Mouse (Mus musculus) MEL (cell line): ENCODE measurements around the gene Slco2b1. TPM values are rescaled to one million over a fixed set of nuclear protein-coding genes. Genes with fewer than 3 reads are reported as not detected.
A peak's percentile ranks its signal among the peaks of the same experiment; 100 is the strongest.

Source experiments
- DNase-seq: peaks from one replicate; pipeline ENCODE4 v3.0.0; 2011; ENCODE audit warnings: low read depth, low spot score
- H3K27ac ChIP-seq: 2 replicates; pipeline ENCODE4 v1.5.1; 2012; ENCODE audit warnings: low read depth, mild to moderate bottlenecking, control low read depth, low read length, moderate library complexity; ENCODE audit not compliant: control insufficient read depth
- H3K27me3 ChIP-seq, 2 experiments: fragments of 150-350 bp in 1 of 2; sonication (generic) in 1 of 2; 2 replicates each; pipeline ENCODE4 v1.6.1; 2012; ENCODE audit warnings: low read length in 2 of 2, mild to moderate bottlenecking in 2 of 2, improper control_type of control experiment in 1 of 2, moderate library complexity in 1 of 2; ENCODE audit not compliant: insufficient read depth in 2 of 2, control insufficient read depth in 1 of 2
- H3K36me3 ChIP-seq, 2 experiments: 2 replicates each; pipeline ENCODE4 v1.6.1; 2012 to 2014; ENCODE audit warnings: low read length in 2 of 2, improper control_type of control experiment in 1 of 2, inconsistent platforms in 1 of 2, mild to moderate bottlenecking in 1 of 2; ENCODE audit not compliant: insufficient read depth in 2 of 2, control insufficient read depth in 1 of 2
- H3K4me1 ChIP-seq, 2 experiments: fragments of 150-350 bp in 1 of 2; sonication (generic) in 1 of 2; 2 replicates each; pipeline ENCODE4 v1.6.1; 2012; ENCODE audit warnings: low read length in 2 of 2, improper control_type of control experiment in 1 of 2, mild to moderate bottlenecking in 1 of 2; ENCODE audit not compliant: insufficient read depth in 2 of 2, control insufficient read depth in 1 of 2
- H3K4me3 ChIP-seq, 2 experiments: fragments of 150-350 bp in 1 of 2; sonication (generic) in 1 of 2; 2 replicates each; pipeline ENCODE4 v1.5.1; 2012; ENCODE audit warnings: low read depth in 2 of 2, low read length in 2 of 2, mild to moderate bottlenecking in 2 of 2, moderate library complexity in 2 of 2, control low read depth in 1 of 2, improper control_type of control experiment in 1 of 2; ENCODE audit not compliant: control insufficient read depth in 1 of 2, insufficient read depth in 1 of 2
- H3K79me2 ChIP-seq: 2 replicates; pipeline ENCODE4 v1.6.1; 2012; ENCODE audit warnings: mild to moderate bottlenecking, low read length, moderate library complexity; ENCODE audit not compliant: control insufficient read depth, poor library complexity, insufficient read depth
- H3K9ac ChIP-seq: 2 replicates; pipeline ENCODE4 v1.6.1; 2012; ENCODE audit warnings: low read depth, mild to moderate bottlenecking, control low read depth, low read length, moderate library complexity; ENCODE audit not compliant: control insufficient read depth, poor library complexity, severe bottlenecking
- H3K9me3 ChIP-seq: fragments of 150-350 bp; sonication (generic); replicated peaks from 2 replicates; pipeline ENCODE4 v1.6.1; 2012; ENCODE audit warnings: mild to moderate bottlenecking, low read length, improper control_type of control experiment, moderate library complexity; ENCODE audit not compliant: insufficient read depth
- CHD1 ChIP-seq: IDR thresholded peaks from 2 replicates; pipeline ENCODE4 v1.6.1; 2012; ENCODE audit warnings: low read depth, mild to moderate bottlenecking, inconsistent platforms, low read length, improper control_type of control experiment
- CTCF ChIP-seq, 3 experiments: IDR thresholded peaks in 2 of 3; conservative IDR thresholded peaks in 1 of 3; 2 replicates each; pipeline ENCODE4 v1.5.1; 2011 to 2012; ENCODE audit warnings: low read length in 3 of 3, low read depth in 2 of 3, mild to moderate bottlenecking in 2 of 3, improper control_type of control experiment in 1 of 3, inconsistent platforms in 1 of 3, mixed read lengths in 1 of 3, moderate library complexity in 1 of 3; ENCODE audit not compliant: control insufficient read depth in 1 of 3, insufficient read depth in 1 of 3, poor library complexity in 1 of 3, severe bottlenecking in 1 of 3
- E2F4 ChIP-seq: IDR thresholded peaks from 2 replicates; pipeline ENCODE4 v1.6.1; 2011; ENCODE audit warnings: low read depth, low read length, improper control_type of control experiment, borderline replicate concordance
- ETS1 ChIP-seq: IDR thresholded peaks from 2 replicates; pipeline ENCODE4 v1.6.1; 2012; ENCODE audit warnings: low read depth, mild to moderate bottlenecking, inconsistent platforms, low read length, improper control_type of control experiment, moderate library complexity
- GABPA ChIP-seq: IDR thresholded peaks from 2 replicates; pipeline ENCODE4 v1.6.1; 2012; ENCODE audit warnings: low read depth, mild to moderate bottlenecking, inconsistent platforms, low read length, improper control_type of control experiment, moderate library complexity
- GATA1 ChIP-seq: IDR thresholded peaks from 2 replicates; pipeline ENCODE4 v1.6.1; 2011; ENCODE audit warnings: low read depth, low read length, improper control_type of control experiment
- HCFC1 ChIP-seq: IDR thresholded peaks from 2 replicates; pipeline ENCODE4 v1.6.1; 2012; ENCODE audit warnings: low read depth, mild to moderate bottlenecking, inconsistent platforms, low read length, improper control_type of control experiment, moderate library complexity
- JUND ChIP-seq: IDR thresholded peaks from 2 replicates; pipeline ENCODE4 v1.6.1; 2011; ENCODE audit warnings: low read depth, mild to moderate bottlenecking, improper control_type of control experiment, low read length
- KAT2A ChIP-seq: conservative IDR thresholded peaks from 2 replicates; pipeline ENCODE4 v1.6.1; 2012; ENCODE audit warnings: low read depth, low read length, improper control_type of control experiment, inconsistent platforms
- MAFK ChIP-seq: IDR thresholded peaks from 2 replicates; pipeline ENCODE4 v1.6.1; 2011; ENCODE audit warnings: low read depth, mild to moderate bottlenecking, low read length, improper control_type of control experiment, borderline replicate concordance
- MAX ChIP-seq: IDR thresholded peaks from 2 replicates; pipeline ENCODE4 v1.6.1; 2011; ENCODE audit warnings: low read length, improper control_type of control experiment
- MAZ ChIP-seq: IDR thresholded peaks from 2 replicates; pipeline ENCODE4 v1.6.1; 2012; ENCODE audit warnings: low read depth, mild to moderate bottlenecking, inconsistent platforms, low read length, improper control_type of control experiment
- MYB ChIP-seq: IDR thresholded peaks from 2 replicates; pipeline ENCODE4 v1.6.1; 2011; ENCODE audit warnings: mild to moderate bottlenecking, low read depth, low read length, improper control_type of control experiment
- MYC ChIP-seq: IDR thresholded peaks from 2 replicates; pipeline ENCODE4 v1.6.1; 2011; ENCODE audit warnings: low read depth, mild to moderate bottlenecking, low read length, improper control_type of control experiment, moderate library complexity
- NELFE ChIP-seq: IDR thresholded peaks from 2 replicates; pipeline ENCODE4 v1.6.1; 2011; ENCODE audit warnings: low read depth, low read length, improper control_type of control experiment
- POLR2A ChIP-seq, 2 experiments: IDR thresholded peaks; 2 replicates each; pipeline ENCODE4 v1.6.1; 2011 to 2012; ENCODE audit warnings: low read length in 2 of 2, mild to moderate bottlenecking in 2 of 2, control low read depth in 1 of 2, improper control_type of control experiment in 1 of 2, low read depth in 1 of 2, moderate library complexity in 1 of 2; ENCODE audit not compliant: control insufficient read depth in 1 of 2, insufficient read depth in 1 of 2, poor library complexity in 1 of 2
- POLR2AphosphoS5 ChIP-seq: IDR thresholded peaks from 2 replicates; pipeline ENCODE4 v1.6.1; 2012; ENCODE audit warnings: low read depth, borderline replicate concordance, mild to moderate bottlenecking, inconsistent platforms, low read length, moderate library complexity, mixed read lengths
- RAD21 ChIP-seq: IDR thresholded peaks from 2 replicates; pipeline ENCODE4 v1.6.1; 2011; ENCODE audit warnings: mild to moderate bottlenecking, low read depth, low read length, improper control_type of control experiment
- TAL1 ChIP-seq: IDR thresholded peaks from 2 replicates; pipeline ENCODE4 v1.6.1; 2012; ENCODE audit warnings: mild to moderate bottlenecking, inconsistent platforms, low read length, moderate library complexity, mixed read lengths
- TBP ChIP-seq: IDR thresholded peaks from 2 replicates; pipeline ENCODE4 v1.8.0; 2011; ENCODE audit warnings: low read depth, low read length, improper control_type of control experiment
- UBTF ChIP-seq: IDR thresholded peaks from 2 replicates; pipeline ENCODE4 v1.6.1; 2012; ENCODE audit warnings: low read depth, mild to moderate bottlenecking, inconsistent platforms, low read length, improper control_type of control experiment, moderate library complexity, borderline replicate concordance; ENCODE audit not compliant: insufficient read depth
- ZC3H11A ChIP-seq: IDR thresholded peaks from 2 replicates; pipeline ENCODE4 v1.6.1; 2012; ENCODE audit warnings: low read depth, mild to moderate bottlenecking, inconsistent platforms, low read length, improper control_type of control experiment
- ZKSCAN1 ChIP-seq: IDR thresholded peaks from 2 replicates; pipeline ENCODE4 v1.6.1; 2012; ENCODE audit warnings: low read depth, mild to moderate bottlenecking, inconsistent platforms, low read length, improper control_type of control experiment, moderate library complexity
- ZMIZ1 ChIP-seq: IDR thresholded peaks from 2 replicates; pipeline ENCODE4 v1.6.1; 2012; ENCODE audit warnings: low read depth, mild to moderate bottlenecking, inconsistent platforms, low read length, improper control_type of control experiment, moderate library complexity
- ZNF384 ChIP-seq: IDR thresholded peaks from 2 replicates; pipeline ENCODE4 v1.6.1; 2012; ENCODE audit warnings: low read depth, mild to moderate bottlenecking, inconsistent platforms, low read length, improper control_type of control experiment
- polyA plus RNA-seq, 2 experiments: library from polyadenylated mRNA; stranded (reverse) in 1 of 2; unstranded in 1 of 2; fragments of >175 nt in 1 of 2; fragments of >200 nt in 1 of 2; gene quantifications; 2 replicates each; pipeline versions ENCODE4 v1.2.1 to v1.2.4; 2012; ENCODE audit warnings: low replicate concordance in 2 of 2, low read depth in 1 of 2; ENCODE audit not compliant: insufficient read length in 2 of 2, insufficient read depth in 1 of 2, missing spikeins in 1 of 2
- total RNA-seq: library from RNA; depleted of rRNA; stranded (reverse); fragments of 300-350 nt; gene quantifications from 2 replicates; pipeline ENCODE4 v1.2.3, GENCODE M21; 2012

Slco2b1 gene
- total and polyA plus RNA-seq, 3 experiments, result 0.06 TPM; not detected in 2

- TF ChIP-seq UBTF, result no peak
- no peak for TF ChIP-seq ZC3H11A
Observed at GRCm38 (mm10) chr7:99704736-99705519, 6.2 kb downstream of the Slco2b1 start (continued).

GRCm38 (mm10) chr7:99702201-99702600 is 8.9 kb downstream of the Slco2b1 start:
- TF ChIP-seq JUND (no peak), TAL1 (no peak), E2F4 (no peak), TBP (no peak), MAZ (no peak), ZKSCAN1 (no peak), ZC3H11A (no peak), CTCF (IDR thresholded peaks at IDR 0.05 in 2 of 3, conservative IDR thresholded peaks at IDR 0.05 in 1 of 3; ENCODE audit: control insufficient read depth in 1 of 3, insufficient read depth in 1 of 3, low read depth in 2 of 3, low read length in 3 of 3, poor library complexity in 1 of 3, severe bottlenecking in 1 of 3) (no peak), MAFK (no peak), MYB (no peak), POLR2AphosphoS5 (no peak), GABPA (no peak), NELFE (no peak)
- Histone ChIP-seq H3K27me3 (peaks cover 2% of the 10 kb centered on the region in 2 experiments; a peak in 3 of 4 replicates), H3K36me3 (peaks cover 0 to 2% of the 10 kb centered on the region in 2 experiments; a peak in 1 of 4 replicates), H3K79me2 (no peaks in the 10 kb centered on the region), H3K9me3 (no peaks in the 10 kb centered on the region), H3K4me3 (no peak overlapping the region), H3K27ac (no peak overlapping the region), H3K4me1 (peaks cover 0 to 6% of the 10 kb centered on the region in 2 experiments; a peak in 3 of 4 replicates), H3K9ac (no peak overlapping the region)
- DNase-seq, result peak; percentile 8

GRCm38 (mm10) chr7:99700641-99701040 is 10.5 kb downstream of the Slco2b1 start:
- peaks cover 2 to 4% of the 10 kb centered on the region in 2 experiments for H3K27me3 ChIP-seq
- no peak for DNase-seq
- no peaks in the 10 kb centered on the region for H3K9me3 ChIP-seq
- no peaks in the 10 kb centered on the region for H3K4me1 ChIP-seq
- H3K27ac ChIP-seq, result no peak overlapping the region
- H3K9ac ChIP-seq, result no peak overlapping the region
- H3K79me2 ChIP-seq, result no peaks in the 10 kb centered on the region
- no peak for TF ChIP-seq ZMIZ1
- no peak for TF ChIP-seq RAD21
- TF ChIP-seq HCFC1, result no peak
- TF ChIP-seq NELFE, result no peak
- TF ChIP-seq UBTF, result no peak
- TF ChIP-seq POLR2A (IDR thresholded peaks at IDR 0.05; ENCODE audit: control insufficient read depth in 1 of 2, insufficient read depth in 1 of 2, low read depth in 1 of 2, low read length in 2 of 2, poor library complexity in 1 of 2), result no peak
- no peak for TF ChIP-seq ETS1
- TF ChIP-seq GATA1, result no peak
- no peak for TF ChIP-seq MAX
- no peak for TF ChIP-seq MAZ
- TF ChIP-seq ZC3H11A, result no peak
- TF ChIP-seq JUND, result no peak
- no peak for TF ChIP-seq CHD1
- TF ChIP-seq ZNF384, result no peak
- no peak for TF ChIP-seq POLR2AphosphoS5
- no peak for TF ChIP-seq KAT2A
- TF ChIP-seq MYC, result no peak
- H3K4me3 ChIP-seq, result no peak overlapping the region
- H3K36me3 ChIP-seq, result no peaks in the 10 kb centered on the region
